Mouse (Mus musculus) heart, postnatal 0 days (tissue): ENCODE results near the gene Orc2.

Source experiments
- CTCF ChIP-seq: IDR thresholded peaks from 2 replicates; pipeline ENCODE4 v1.5.1; 2016; ENCODE audit warnings: antibody characterized with exemption, control low read depth, low read depth
- EP300 ChIP-seq: IDR thresholded peaks from 2 replicates; pipeline ENCODE4 v1.6.1; 2016; ENCODE audit warnings: antibody characterized with exemption, low read depth

GRCm38 (mm10) chr1:58460566-58460965 lies 44.3 kb downstream of the Orc2 start:
- TF ChIP-seq EP300, result no peak
- no peak for TF ChIP-seq CTCF
